Mouse (Mus musculus): ENCODE measurements around the gene Mtus2. TPM values are rescaled to one million over a fixed set of nuclear protein-coding genes. Genes with fewer than 3 reads are reported as not detected.

Gene Mtus2
- polyA plus RNA-seq, 1 experiment, result 0.80 TPM

DNA sequence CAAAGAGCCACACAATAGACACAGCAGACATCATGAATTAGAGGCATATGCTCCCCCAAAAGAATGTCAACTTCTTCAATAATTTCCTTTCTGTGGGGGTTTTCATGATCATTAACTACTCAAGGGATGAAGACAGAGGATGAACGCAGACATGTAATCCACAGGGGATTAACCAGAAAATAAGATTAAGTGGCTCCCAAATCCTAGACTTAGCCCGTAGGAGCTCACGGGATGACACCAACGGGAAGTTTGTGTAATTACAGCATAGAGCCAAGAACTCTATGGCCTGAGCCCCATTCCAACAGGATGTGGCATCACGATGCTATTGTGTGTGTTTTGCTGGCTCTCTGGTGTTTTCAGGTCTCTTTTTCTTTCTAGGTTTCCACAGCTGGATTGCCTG lies 12.4 kb downstream of the Mtus2 start:
- Histone ChIP-seq H3K36me3 (ENCODE audit: control insufficient read depth, insufficient read depth, low read length) (no peaks in the 10 kb centered on the region), H3K27me3 (replicated peaks; ENCODE audit: control insufficient read depth, insufficient read depth, low read length) (no peaks in the 10 kb centered on the region; the same call in 1 of the 2 replicates), H3K4me1 (ENCODE audit: control insufficient read depth, insufficient read depth, low read length) (no peaks in the 10 kb centered on the region), H3K4me3 (ENCODE audit: insufficient read depth, low read depth, low read length) (no peak overlapping the region), H3K27ac (ENCODE audit: insufficient read depth, low read depth, low read length) (no peak overlapping the region)
- TF ChIP-seq CTCF (conservative IDR thresholded peaks at IDR 0.05; ENCODE audit: insufficient read depth, insufficient read length, low read depth, low read length) (no peak), POLR2A (IDR thresholded peaks at IDR 0.05; ENCODE audit: low read depth, low read length) (no peak)
- DNase-seq, result no peak
- 79% methylated on average over 5 of the region's 5 CpGs for WGBS

DNA sequence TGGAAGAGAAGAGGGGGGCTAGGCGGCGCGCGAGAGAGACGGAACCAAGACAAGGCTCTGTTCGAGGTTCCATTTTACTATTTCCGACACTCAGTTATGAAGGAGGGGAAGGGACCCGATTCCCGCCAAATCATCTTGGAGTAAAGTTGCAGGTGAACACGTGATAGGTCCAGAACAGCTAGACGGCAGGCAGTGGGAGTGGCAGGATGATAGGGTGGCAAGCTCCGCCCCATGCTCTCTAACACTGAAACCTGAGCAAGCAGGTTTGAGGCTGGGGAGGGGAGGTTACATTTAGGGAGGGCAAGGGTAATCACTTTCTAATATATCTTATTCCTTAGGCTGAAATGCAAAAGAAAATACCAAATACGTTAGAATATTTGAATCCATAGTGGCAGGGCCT lies 18.9 kb downstream of the Mtus2 start:
- WGBS, result 54% methylated on average over 13 of the region's 13 CpGs
- Histone ChIP-seq H3K4me3 (ENCODE audit: insufficient read depth, low read depth, low read length) (no peak overlapping the region), H3K36me3 (ENCODE audit: control insufficient read depth, insufficient read depth, low read length) (no peaks in the 10 kb centered on the region), H3K4me1 (ENCODE audit: control insufficient read depth, insufficient read depth, low read length) (no peaks in the 10 kb centered on the region), H3K27ac (ENCODE audit: insufficient read depth, low read depth, low read length) (no peak overlapping the region), H3K27me3 (replicated peaks; ENCODE audit: control insufficient read depth, insufficient read depth, low read length) (no peaks in the 10 kb centered on the region; the same call in 1 of the 2 replicates)
- TF ChIP-seq CTCF (conservative IDR thresholded peaks at IDR 0.05; ENCODE audit: insufficient read depth, insufficient read length, low read depth, low read length), result no peak
- no peak for TF ChIP-seq POLR2A (IDR thresholded peaks at IDR 0.05; ENCODE audit: low read depth, low read length)
- no peak for DNase-seq

DNA sequence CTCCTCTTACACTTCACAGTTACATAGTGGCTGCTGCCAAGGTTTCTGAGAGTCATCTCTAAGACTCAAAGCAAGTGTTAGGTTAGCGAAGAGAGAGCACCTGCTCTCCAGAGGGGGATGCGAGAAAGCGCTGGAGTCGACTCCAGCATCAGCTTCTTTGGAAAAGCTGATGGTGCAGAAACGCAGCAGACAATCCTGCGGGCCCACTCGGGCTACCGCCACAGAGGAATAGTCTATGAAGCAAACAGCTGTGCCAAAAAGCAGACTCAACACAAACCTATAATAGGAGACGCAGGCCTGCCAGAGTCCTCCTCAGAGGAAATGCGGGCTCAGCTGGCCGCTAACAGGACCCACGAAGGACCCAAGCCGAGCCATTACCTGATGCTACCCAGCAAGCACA lies 23.5 kb downstream of the Mtus2 start:
- TF ChIP-seq POLR2A (IDR thresholded peaks at IDR 0.05; ENCODE audit: low read depth, low read length), result no peak
- no peak for TF ChIP-seq CTCF (conservative IDR thresholded peaks at IDR 0.05; ENCODE audit: insufficient read depth, insufficient read length, low read depth, low read length)
- no peaks in the 10 kb centered on the region for H3K27me3 ChIP-seq (replicated peaks; ENCODE audit: control insufficient read depth, insufficient read depth, low read length)
- no peak for DNase-seq
- no peak overlapping the region for H3K4me3 ChIP-seq (ENCODE audit: insufficient read depth, low read depth, low read length)
- H3K36me3 ChIP-seq (ENCODE audit: control insufficient read depth, insufficient read depth, low read length), result no peaks in the 10 kb centered on the region
- no peak overlapping the region for H3K27ac ChIP-seq (ENCODE audit: insufficient read depth, low read depth, low read length)
- 90% methylated on average over 13 of the region's 13 CpGs for WGBS
- H3K4me1 ChIP-seq (ENCODE audit: control insufficient read depth, insufficient read depth, low read length), result no peaks in the 10 kb centered on the region

DNA sequence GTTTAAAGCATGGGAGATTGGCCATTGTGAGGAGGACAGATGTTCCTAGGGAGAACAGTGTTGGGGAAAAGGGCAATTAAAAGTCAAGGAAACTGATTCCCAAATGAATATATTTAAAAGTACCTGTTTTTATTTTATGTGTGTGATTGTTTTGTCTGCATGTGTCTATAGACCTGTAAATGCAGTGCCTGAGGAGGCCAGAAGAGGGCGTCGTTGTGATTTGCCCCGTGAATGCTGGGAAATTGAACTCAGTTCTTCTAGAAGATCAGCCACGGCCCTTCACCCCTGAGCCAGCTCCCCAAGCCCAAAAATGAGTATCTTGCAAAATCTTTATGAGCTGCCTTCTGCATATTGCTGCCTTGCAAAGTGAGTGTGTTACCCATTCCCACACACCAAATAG lies 33.2 kb downstream of the Mtus2 start:
- Histone ChIP-seq H3K27me3 (replicated peaks; ENCODE audit: control insufficient read depth, insufficient read depth, low read length) (no peaks in the 10 kb centered on the region), H3K27ac (ENCODE audit: insufficient read depth, low read depth, low read length) (no peak overlapping the region), H3K4me3 (ENCODE audit: insufficient read depth, low read depth, low read length) (no peak overlapping the region), H3K4me1 (ENCODE audit: control insufficient read depth, insufficient read depth, low read length) (no peaks in the 10 kb centered on the region), H3K36me3 (ENCODE audit: control insufficient read depth, insufficient read depth, low read length) (no peaks in the 10 kb centered on the region)
- no peak for DNase-seq
- 76% methylated on average over 4 of the region's 4 CpGs for WGBS
- no peak for TF ChIP-seq CTCF (conservative IDR thresholded peaks at IDR 0.05; ENCODE audit: insufficient read depth, insufficient read length, low read depth, low read length)
- TF ChIP-seq POLR2A (IDR thresholded peaks at IDR 0.05; ENCODE audit: low read depth, low read length), result no peak

DNA sequence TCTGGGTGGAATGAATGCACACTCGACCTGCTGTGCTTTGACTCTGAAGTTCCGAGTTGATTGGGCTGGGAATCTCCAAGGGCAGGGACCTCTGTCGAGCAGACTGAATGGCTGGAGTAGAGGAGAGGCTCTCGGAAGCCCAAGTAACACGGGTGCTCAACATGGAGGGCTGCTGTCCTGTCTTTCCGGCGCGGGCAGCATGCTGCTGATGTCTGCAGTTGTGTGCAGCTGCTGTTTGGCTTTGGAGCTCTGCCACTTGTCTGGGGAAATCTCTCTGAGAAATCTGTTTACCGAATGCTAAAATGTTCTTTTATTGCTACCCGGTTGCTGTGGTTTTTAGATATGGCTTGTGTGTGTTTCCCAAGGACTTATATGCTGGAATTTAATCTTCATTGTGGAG lies 33.7 kb downstream of the Mtus2 start:
- 73% methylated on average over 10 of the region's 10 CpGs for WGBS
- TF ChIP-seq CTCF (conservative IDR thresholded peaks at IDR 0.05; ENCODE audit: insufficient read depth, insufficient read length, low read depth, low read length) (no peak), POLR2A (IDR thresholded peaks at IDR 0.05; ENCODE audit: low read depth, low read length) (no peak)

DNA sequence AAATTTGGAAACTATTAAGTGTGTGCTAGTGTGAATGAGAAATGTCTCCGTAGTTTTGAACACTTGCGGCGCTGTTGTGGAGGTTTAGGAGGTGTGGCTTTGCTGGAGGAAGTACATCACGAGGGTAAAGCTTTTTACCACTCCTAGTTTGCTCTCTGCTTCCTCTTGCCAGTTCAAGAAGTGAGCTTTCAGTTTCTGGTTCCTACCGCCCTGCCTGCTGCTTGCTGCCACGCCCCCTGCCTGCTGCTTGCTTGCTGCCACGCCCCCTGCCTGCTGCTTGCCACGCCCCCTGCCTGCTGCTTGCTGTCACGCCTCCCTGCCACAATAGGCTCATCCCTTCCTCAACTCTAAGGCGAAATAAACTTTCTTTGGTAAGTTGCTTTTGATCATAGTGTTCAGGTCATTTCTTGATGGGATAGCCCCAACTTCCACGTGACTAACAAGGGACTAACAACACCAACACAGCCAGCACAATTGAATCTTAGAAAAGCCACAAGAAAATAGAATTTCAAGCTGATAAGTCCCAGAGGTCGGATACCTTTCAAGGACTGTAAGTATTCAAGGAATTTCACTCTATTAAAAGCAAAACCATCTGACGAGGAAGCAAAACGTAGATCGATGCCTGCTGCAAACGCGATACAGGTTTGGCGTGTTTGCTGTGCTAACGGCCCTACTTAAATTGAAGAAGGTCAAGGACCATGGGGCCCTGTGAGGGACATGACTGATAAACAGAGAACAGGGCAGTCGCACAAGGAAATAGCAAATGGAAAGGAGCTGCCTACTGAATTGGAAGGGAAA lies 35.7 kb downstream of the Mtus2 start:
- peak; percentile 74 for DNase-seq
- no peaks in the 10 kb centered on the region for H3K27me3 ChIP-seq (replicated peaks; ENCODE audit: control insufficient read depth, insufficient read depth, low read length)
- no peak overlapping the region for H3K27ac ChIP-seq (ENCODE audit: insufficient read depth, low read depth, low read length)
- 17% methylated on average over 20 of the region's 20 CpGs for WGBS
- no peaks in the 10 kb centered on the region for H3K36me3 ChIP-seq (ENCODE audit: control insufficient read depth, insufficient read depth, low read length)
- no peak overlapping the region for H3K4me3 ChIP-seq (ENCODE audit: insufficient read depth, low read depth, low read length)
- no peak for TF ChIP-seq POLR2A (IDR thresholded peaks at IDR 0.05; ENCODE audit: low read depth, low read length)
- peak; percentile 20; the same call in 1 of the 2 replicates for TF ChIP-seq CTCF (conservative IDR thresholded peaks at IDR 0.05; ENCODE audit: insufficient read depth, insufficient read length, low read depth, low read length)
- no peaks in the 10 kb centered on the region for H3K4me1 ChIP-seq (ENCODE audit: control insufficient read depth, insufficient read depth, low read length)

More for the DNA sequence above, 33.7 kb downstream of the Mtus2 start:
- H3K27me3 ChIP-seq (replicated peaks; ENCODE audit: control insufficient read depth, insufficient read depth, low read length), result no peaks in the 10 kb centered on the region
- H3K4me1 ChIP-seq (ENCODE audit: control insufficient read depth, insufficient read depth, low read length), result no peaks in the 10 kb centered on the region
- no peak overlapping the region for H3K27ac ChIP-seq (ENCODE audit: insufficient read depth, low read depth, low read length)
- no peaks in the 10 kb centered on the region for H3K36me3 ChIP-seq (ENCODE audit: control insufficient read depth, insufficient read depth, low read length)
- no peak overlapping the region for H3K4me3 ChIP-seq (ENCODE audit: insufficient read depth, low read depth, low read length)
- no peak for DNase-seq

DNA sequence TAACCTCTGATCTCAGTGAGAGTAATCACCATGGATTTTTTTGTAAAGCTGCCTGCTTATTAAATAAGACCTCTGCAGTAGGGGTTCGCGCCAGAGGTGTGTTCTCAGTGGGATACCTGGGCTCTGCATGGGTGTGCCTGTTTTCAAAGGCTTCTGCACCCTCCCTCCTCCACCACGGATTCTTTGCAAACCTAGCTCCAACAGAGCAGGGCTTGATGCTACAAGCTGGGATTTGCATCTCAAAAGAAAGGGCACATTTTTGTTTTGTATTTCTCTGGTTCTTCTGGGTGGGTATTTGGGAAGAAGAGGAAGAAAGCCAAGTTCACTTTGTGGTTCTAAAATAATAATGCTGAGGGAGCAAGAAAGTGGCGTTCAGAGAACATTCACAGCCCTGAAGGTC lies 48.1 kb downstream of the Mtus2 start:
- DNase-seq, result no peak
- TF ChIP-seq POLR2A (IDR thresholded peaks at IDR 0.05; ENCODE audit: low read depth, low read length) (no peak), CTCF (conservative IDR thresholded peaks at IDR 0.05; ENCODE audit: insufficient read depth, insufficient read length, low read depth, low read length) (no peak)
- Histone ChIP-seq H3K4me3 (ENCODE audit: insufficient read depth, low read depth, low read length) (no peak overlapping the region), H3K27me3 (replicated peaks; ENCODE audit: control insufficient read depth, insufficient read depth, low read length) (no peaks in the 10 kb centered on the region), H3K27ac (ENCODE audit: insufficient read depth, low read depth, low read length) (no peak overlapping the region), H3K4me1 (ENCODE audit: control insufficient read depth, insufficient read depth, low read length) (no peaks in the 10 kb centered on the region), H3K36me3 (ENCODE audit: control insufficient read depth, insufficient read depth, low read length) (no peaks in the 10 kb centered on the region)
- 44% methylated on average over 4 of the region's 4 CpGs for WGBS
